11 mouse cellular contexts compared by ENCODE assay signal in genomic region chr7:112012102-112012501, GRCm38 (mm10). TPM values are rescaled to one million over a fixed set of nuclear protein-coding genes. Genes with fewer than 3 reads are reported as not detected.
DNase-seq lines count a peak whose midpoint lies in the region; ATAC-seq lines count a peak whose summit lies in the region.
"Had no signal": no experiment of that assay in that cellular context is flagged by ENCODE, and none has a peak within 500 bp of the region (broad histone marks: within the 10 kb centered on the region; RNA-seq: fewer than 3 reads in every experiment).

No protein-coding gene starts in this region.

- no peak overlapping the region for H3K4me3 ChIP-seq in forebrain, embryonic 16.5 days (replicated peaks; ENCODE audit: low read length)
- no peak overlapping the region for H3K4me3 ChIP-seq in forebrain, embryonic 10.5 days
- no peak overlapping the region for H3K4me3 ChIP-seq in stomach, embryonic 16.5 days (replicated peaks; ENCODE audit: low read length)
- H3K4me3 ChIP-seq: midbrain, embryonic 12.5 days had no signal

- DNase-seq in forebrain, embryonic 10.5 days (ENCODE audit: extremely low spot score, low spot score) = no peak
- DNase-seq in adrenal gland, postnatal 14 days = peak; percentile 55
- peak; percentile 87 for DNase-seq in gastrocnemius, postnatal 14 days
- DNase-seq in left cerebral cortex, postnatal 10 days (ENCODE audit: extremely low spot score in 1 of 2, low spot score in 2 of 2) = peak; percentile 24 to 45
- DNase-seq in thymus, postnatal 25 days = no peak
- no peak for DNase-seq in spleen, adult 18-20 months

- peak overlapping the region; percentile 1; the same call in 1 of the 2 replicates for H3K27ac ChIP-seq in forebrain, embryonic 16.5 days (ENCODE audit: low read length)
- H3K27ac ChIP-seq in forebrain, embryonic 10.5 days = no peak overlapping the region
- H3K27ac ChIP-seq in stomach, embryonic 16.5 days (ENCODE audit: low read length) = peak overlapping the region; percentile 42
- H3K27ac ChIP-seq: kidney, postnatal 0 days; midbrain, embryonic 12.5 days had no signal

- 62% methylated on average over 5 of the region's 5 CpGs for WGBS in forebrain, embryonic 16.5 days
- WGBS in forebrain, embryonic 10.5 days = 76% methylated on average over 5 of the region's 5 CpGs
- WGBS in stomach, embryonic 16.5 days = 34% methylated on average over 5 of the region's 5 CpGs

- H3K4me2 ChIP-seq in forebrain, embryonic 16.5 days (ENCODE audit: low read length) = no peak overlapping the region
- no peak overlapping the region for H3K4me2 ChIP-seq in stomach, embryonic 16.5 days (ENCODE audit: low read depth, low read length)
- H3K4me2 ChIP-seq: midbrain, embryonic 12.5 days had no signal

- intact Hi-C loops in gastrocnemius, postnatal 14 days (cut with DNase I; ENCODE audit: low total_unique reads) = no loop called here
- intact Hi-C loops in left cerebral cortex, postnatal 10 days (cut with DNase I) = no loop called here

- no peaks in the 10 kb centered on the region for H3K27me3 ChIP-seq in forebrain, embryonic 16.5 days (replicated peaks; ENCODE audit: control insufficient read depth, insufficient read depth, low read length)
- H3K27me3 ChIP-seq in forebrain, embryonic 10.5 days (ENCODE audit: poor library complexity, severe bottlenecking) = no peaks in the 10 kb centered on the region
- H3K27me3 ChIP-seq in stomach, embryonic 16.5 days (ENCODE audit: control insufficient read depth, insufficient read depth, low read length) = no peaks in the 10 kb centered on the region
- H3K27me3 ChIP-seq: CH12.LX; midbrain, embryonic 12.5 days had no signal

- no peaks in the 10 kb centered on the region for H3K36me3 ChIP-seq in forebrain, embryonic 16.5 days (ENCODE audit: control insufficient read depth, insufficient read depth)
- H3K36me3 ChIP-seq in forebrain, embryonic 10.5 days (replicated peaks) = no peaks in the 10 kb centered on the region
- H3K36me3 ChIP-seq in stomach, embryonic 16.5 days (ENCODE audit: control insufficient read depth, insufficient read depth, low read length) = no peaks in the 10 kb centered on the region
- H3K36me3 ChIP-seq: midbrain, embryonic 12.5 days had no signal

- H3K9ac ChIP-seq in forebrain, embryonic 16.5 days (replicated peaks; ENCODE audit: low read depth, low read length) = no peak overlapping the region
- no peak overlapping the region for H3K9ac ChIP-seq in stomach, embryonic 16.5 days (ENCODE audit: low read length)
- H3K9ac ChIP-seq: midbrain, embryonic 12.5 days had no signal

- peak; percentile 61; the same call in 1 of the 2 replicates for ATAC-seq in forebrain, embryonic 16.5 days
- no peak; the same call in 1 of the 2 replicates for ATAC-seq in stomach, embryonic 16.5 days (ENCODE audit: insufficient read depth, low FRiP score)

- peaks cover 5% of the 10 kb centered on the region; the same call in 1 of the 2 replicates for H3K4me1 ChIP-seq in forebrain, embryonic 16.5 days (replicated peaks; ENCODE audit: control insufficient read depth, insufficient read depth, low read length)
- H3K4me1 ChIP-seq in forebrain, embryonic 10.5 days = peaks cover 10% of the 10 kb centered on the region
- H3K4me1 ChIP-seq in stomach, embryonic 16.5 days (ENCODE audit: control insufficient read depth, insufficient read depth, low read length) = peaks cover 7% of the 10 kb centered on the region
- H3K4me1 ChIP-seq: midbrain, embryonic 12.5 days had no signal

- H3K9me3 ChIP-seq in forebrain, embryonic 16.5 days (ENCODE audit: control insufficient read depth, low read length) = no peaks in the 10 kb centered on the region
- no peaks in the 10 kb centered on the region for H3K9me3 ChIP-seq in forebrain, embryonic 10.5 days
- no peaks in the 10 kb centered on the region for H3K9me3 ChIP-seq in stomach, embryonic 16.5 days (replicated peaks; ENCODE audit: control insufficient read depth, low read length)
- H3K9me3 ChIP-seq: midbrain, embryonic 12.5 days had no signal

RNA-seq across cellular contexts. Expression of gene Usp47, which starts 11.2 kb away (rescaled TPM):
- polyA plus RNA-seq in forebrain, embryonic 16.5 days (2015; fragmentation: Nextera tagmentation; extraction: Ambion mirVana) = 98.6 and 107 TPM in 2 replicates
- 86.0 and 88.3 TPM in 2 replicates for polyA plus RNA-seq in forebrain, embryonic 10.5 days (2016; fragmentation: Nextera tagmentation; extraction: Ambion mirVana)
- total RNA-seq in adrenal gland, postnatal 14 days (2021) = 62.6 and 63.0 TPM in 2 replicates
- 100 to 1,000 TPM; 123 to 126 TPM for total RNA-seq in gastrocnemius, postnatal 14 days (2021)
- 10 to 100 TPM; 70.2 to 70.8 TPM for total RNA-seq in left cerebral cortex, postnatal 10 days (2021)
- 63.8 and 68.2 TPM in 2 replicates for polyA plus RNA-seq in stomach, embryonic 16.5 days (2015; fragmentation: Nextera tagmentation; extraction: Ambion mirVana)

Comparison
In these comparisons a context has a peak if more than half of its experiments do, and no peak if none do; other contexts are left out.
1. DNase-seq: peak in adrenal gland, postnatal 14 days (single experiment), gastrocnemius, postnatal 14 days (single experiment) and left cerebral cortex, postnatal 10 days (2 of 2); none in forebrain, embryonic 10.5 days (single experiment), thymus, postnatal 25 days (single experiment) and spleen, adult 18-20 months (0 of 2).